Mouse (Mus musculus) kidney, adult 2 months (tissue): ENCODE measurements around the gene Foxp1.

Source experiments
- CTCF ChIP-seq: fragments of 200-500 bp; conservative IDR thresholded peaks from 2 replicates; pipeline ENCODE4 v1.5.1; 2011; ENCODE audit warnings: low read depth, mild to moderate bottlenecking, control low read depth, low read length, moderate library complexity, mixed read lengths; ENCODE audit not compliant: insufficient read depth, insufficient read length
- POLR2A ChIP-seq: fragments of 200-500 bp; IDR thresholded peaks from one replicate; pipeline ENCODE4 v1.6.1; 2011; ENCODE audit warnings: low read depth, low read length, control low read depth

DNA sequence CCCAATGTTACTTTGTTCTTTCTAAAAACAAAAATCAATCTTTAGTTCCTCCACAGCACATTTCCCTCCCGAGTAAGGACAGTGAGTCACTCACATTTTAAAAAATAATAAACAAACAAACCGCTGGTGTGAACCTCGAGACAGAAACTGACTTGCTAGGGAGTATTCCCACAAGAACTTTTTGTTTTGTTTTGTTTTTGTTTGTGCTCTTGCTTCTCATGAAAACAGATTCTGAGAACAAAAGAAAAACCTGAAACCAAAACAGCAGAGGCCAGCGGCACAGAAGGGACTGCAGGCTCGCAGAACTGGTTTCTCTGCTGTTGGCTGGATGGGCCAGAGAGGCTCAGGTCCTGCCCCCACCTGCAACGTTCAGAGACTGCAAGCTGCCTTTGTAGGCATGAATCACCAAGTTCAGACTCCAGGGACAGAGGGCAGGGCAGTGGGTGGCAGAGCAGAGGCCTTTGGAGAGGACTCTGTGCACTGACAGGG, 572.8 kb downstream of the Foxp1 start:
- TF ChIP-seq CTCF, result 0 out of 2 replicates have a peak, but pooled peaks have one; percentile 3
- no peak for TF ChIP-seq POLR2A
